Mouse (Mus musculus) intestine, embryonic 14.5 days (tissue): ENCODE results near the gene Calml4. TPM values are rescaled to one million over a fixed set of nuclear protein-coding genes. Genes with fewer than 3 reads are reported as not detected.

Source experiments
- ATAC-seq: fragments of 200-750 bp; cut with Nextera tagmentation; replicated peaks from 2 replicates; pipeline ENCODE4 v1.8.0; 2017; ENCODE audit warnings: low read depth, moderate number of reproducible peaks, moderate TSS enrichment, moderate library complexity; ENCODE audit not compliant: low FRiP score, low TSS enrichment
- DNase-seq: peaks from one replicate; pipeline ENCODE4 v3.0.0-alpha.2; 2018; ENCODE audit warnings: low spot score
- H3K27ac ChIP-seq: fragments of 300-500 bp; sonication (generic); 2 replicates; pipeline ENCODE4 v1.5.1; 2014; ENCODE audit warnings: low read depth, mild to moderate bottlenecking, control low read depth
- H3K27me3 ChIP-seq: fragments of 300-500 bp; sonication (generic); replicated peaks from 2 replicates; pipeline ENCODE4 v1.6.1; 2014; ENCODE audit warnings: low read length, control low read depth; ENCODE audit not compliant: control insufficient read depth, insufficient read depth
- H3K36me3 ChIP-seq: fragments of 300-500 bp; sonication (generic); 2 replicates; pipeline ENCODE4 v1.6.1; 2014; ENCODE audit warnings: low read length, control low read depth; ENCODE audit not compliant: control insufficient read depth, insufficient read depth
- H3K4me1 ChIP-seq: fragments of 300-500 bp; sonication (generic); replicated peaks from 2 replicates; pipeline ENCODE4 v1.6.1; 2014; ENCODE audit warnings: low read length, control low read depth, mixed read lengths; ENCODE audit not compliant: control insufficient read depth, insufficient read depth
- H3K4me2 ChIP-seq: fragments of 300-500 bp; sonication (generic); 2 replicates; pipeline ENCODE4 v1.6.1; 2014; ENCODE audit warnings: low read length
- H3K4me3 ChIP-seq: fragments of 300-500 bp; sonication (generic); 2 replicates; pipeline ENCODE4 v1.5.1; 2014; ENCODE audit warnings: low read depth, low read length, control low read depth, mixed read lengths
- H3K9ac ChIP-seq: fragments of 300-500 bp; sonication (generic); 2 replicates; pipeline ENCODE4 v1.6.1; 2014; ENCODE audit warnings: mild to moderate bottlenecking, low read length
- H3K9me3 ChIP-seq: fragments of 300-500 bp; sonication (generic); 2 replicates; pipeline ENCODE4 v1.6.1; 2016; ENCODE audit warnings: low read length, control low read depth; ENCODE audit not compliant: control insufficient read depth
- WGBS: fragments of 180-500 bp; shearing (Covaris S2); extraction: QIAGEN DNeasy Blood & Tissue Kit; methylation state at CpG from one replicate; pipeline ENCODE4 v1.1.7; 2014; 5-methylcytosine and 5-hydroxymethylcytosine counted together
- polyA plus RNA-seq: library from polyadenylated mRNA; unstranded; fragments of >200 nt; fragmentation: Nextera tagmentation; extraction: Ambion mirVana; gene quantifications from 2 replicates; pipeline ENCODE4 v1.2.1, GENCODE M21; 2014

Calml4 gene
- polyA plus RNA-seq, 1 experiment from 2014 or later, result 106 TPM

DNA sequence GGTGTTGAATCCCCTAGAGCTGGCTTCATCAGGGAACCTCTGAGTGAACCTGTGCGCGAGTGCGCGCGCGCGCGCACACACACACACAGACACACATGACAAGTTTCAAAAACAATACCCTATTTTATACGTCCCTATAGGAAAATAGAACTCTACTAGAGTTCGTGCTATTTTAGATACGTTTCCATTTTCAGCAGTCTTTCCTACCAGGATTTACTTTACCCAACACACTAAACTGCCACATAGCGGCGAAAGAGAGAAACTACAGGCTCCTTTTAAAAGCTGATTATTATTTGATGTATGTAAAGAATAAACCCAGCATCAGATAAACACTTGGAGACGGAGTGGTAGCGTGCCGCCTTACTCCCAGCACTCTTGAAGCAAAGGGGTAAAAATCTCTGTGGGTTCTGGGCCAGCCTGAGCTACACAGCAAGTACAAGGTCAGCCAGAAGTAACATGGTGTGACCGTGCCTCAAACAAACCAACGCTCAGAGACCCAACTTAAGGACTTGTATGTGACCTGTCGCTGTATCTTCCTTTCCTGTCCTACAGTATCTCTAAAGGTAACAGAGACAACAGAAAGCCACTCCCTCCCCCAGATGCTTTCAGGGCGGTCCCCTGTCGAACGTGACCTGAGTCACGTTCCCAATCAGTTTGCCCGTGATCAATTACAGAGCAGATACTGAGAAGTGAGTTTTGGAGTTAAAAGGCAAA is 29.8 kb upstream of the Calml4 start:
- Histone ChIP-seq H3K4me3 (peak overlapping the region; percentile 25), H3K4me1 (peaks cover 7% of the 10 kb centered on the region), H3K27ac (peak overlapping the region; percentile 33; the same call in 1 of the 2 replicates), H3K9me3 (no peaks in the 10 kb centered on the region), H3K36me3 (no peaks in the 10 kb centered on the region), H3K9ac (no peak overlapping the region; the same call in 1 of the 2 replicates), H3K27me3 (no peaks in the 10 kb centered on the region), H3K4me2 (peak overlapping the region; percentile 37)
- DNase-seq (peak; percentile 73), ATAC-seq (peak; percentile 3; the same call in 1 of the 2 replicates)
- 4% methylated on average over 24 of the region's 24 CpGs for WGBS

DNA sequence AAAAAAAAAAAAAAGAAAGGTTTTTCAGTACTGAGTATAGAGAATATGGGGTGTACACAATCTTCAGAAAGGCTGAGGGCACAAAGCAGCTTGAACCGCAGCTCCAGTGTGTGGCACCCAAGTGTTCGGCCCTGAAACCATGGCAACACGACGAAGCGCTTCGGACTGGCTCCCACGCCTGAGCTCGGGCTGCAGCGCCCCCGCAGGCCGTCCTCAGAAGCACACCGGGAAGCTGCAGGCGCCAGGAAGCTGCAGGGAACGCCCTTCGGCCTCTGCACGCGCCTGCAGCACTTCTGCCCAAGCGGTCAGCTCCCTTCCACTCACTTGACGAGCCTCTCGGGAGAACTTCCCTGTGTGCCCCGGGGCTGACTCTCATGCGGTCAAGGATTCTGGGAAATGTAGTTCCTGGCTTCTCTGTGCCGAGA is 29.2 kb upstream of the Calml4 start:
- peak; percentile 94 for ATAC-seq
- H3K27ac ChIP-seq, result peak overlapping the region; percentile 33; the same call in 1 of the 2 replicates
- H3K9ac ChIP-seq, result no peak overlapping the region

GRCm38 (mm10) chr9:62829877-62830276 is 28.0 kb upstream of the Calml4 start:
- no peak for ATAC-seq
- 73% methylated on average over 6 of the region's 6 CpGs for WGBS
- no peak for DNase-seq

More for the DNA sequence above, 29.2 kb upstream of the Calml4 start:
- peak overlapping the region; percentile 37 for H3K4me2 ChIP-seq
- H3K9me3 ChIP-seq, result no peaks in the 10 kb centered on the region
- H3K4me3 ChIP-seq, result peak overlapping the region; percentile 25
- peak; percentile 97 for DNase-seq
- WGBS, result under 1% methylated on average over 23 of the region's 23 CpGs
- H3K27me3 ChIP-seq, result no peaks in the 10 kb centered on the region
- H3K36me3 ChIP-seq, result no peaks in the 10 kb centered on the region
- peaks cover 7% of the 10 kb centered on the region for H3K4me1 ChIP-seq

GRCm38 (mm10) chr9:62834906-62835305 is 23.0 kb upstream of the Calml4 start:
- Histone ChIP-seq H3K27me3 (no peaks in the 10 kb centered on the region), H3K36me3 (no peaks in the 10 kb centered on the region), H3K4me1 (peaks cover 8% of the 10 kb centered on the region), H3K27ac (no peak overlapping the region), H3K4me2 (no peak overlapping the region), H3K4me3 (no peak overlapping the region), H3K9me3 (no peaks in the 10 kb centered on the region), H3K9ac (no peak overlapping the region)
- DNase-seq, result no peak
- ATAC-seq, result no peak
- WGBS, result 58% methylated on average over 5 of the region's 5 CpGs

More at GRCm38 (mm10) chr9:62829877-62830276, 28.0 kb upstream of the Calml4 start:
- Histone ChIP-seq H3K9me3 (no peaks in the 10 kb centered on the region), H3K36me3 (no peaks in the 10 kb centered on the region), H3K27me3 (no peaks in the 10 kb centered on the region), H3K9ac (no peak overlapping the region), H3K4me1 (peaks cover 7% of the 10 kb centered on the region), H3K4me3 (no peak overlapping the region), H3K27ac (no peak overlapping the region), H3K4me2 (no peak overlapping the region)

- H3K27me3 ChIP-seq, result no peaks in the 10 kb centered on the region
- H3K9me3 ChIP-seq, result no peaks in the 10 kb centered on the region
- no peak for ATAC-seq
Measured at GRCm38 (mm10) chr9:62835705-62836446, 22.0 kb upstream of the Calml4 start.

DNA sequence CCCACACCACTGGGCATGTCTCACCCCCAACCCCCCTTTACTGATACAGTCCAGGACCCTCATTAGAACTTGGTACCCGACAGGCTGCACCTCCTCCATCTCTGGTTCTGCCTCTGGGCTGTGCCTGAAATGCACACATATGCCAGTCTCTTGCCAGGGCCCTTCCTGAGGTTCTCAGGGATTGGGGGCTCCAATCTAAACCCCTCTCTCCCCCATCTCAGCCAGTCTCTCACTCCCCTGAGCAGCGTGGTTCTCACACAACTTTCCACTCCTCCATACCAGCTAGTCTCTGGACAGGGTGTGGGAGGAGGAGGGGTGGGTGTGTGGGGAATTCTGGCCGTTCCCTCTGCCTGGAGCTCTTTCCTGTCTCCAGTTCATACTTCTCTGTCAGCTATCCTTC is 20.3 kb upstream of the Calml4 start:
- Histone ChIP-seq H3K9me3 (no peaks in the 10 kb centered on the region), H3K4me3 (no peak overlapping the region), H3K27ac (peak overlapping the region; percentile 45; the same call in 1 of the 2 replicates), H3K4me2 (peak overlapping the region; percentile 92; the same call in 1 of the 2 replicates), H3K9ac (no peak overlapping the region), H3K4me1 (peaks cover 13% of the 10 kb centered on the region), H3K27me3 (no peaks in the 10 kb centered on the region), H3K36me3 (0 out of 2 replicates have a peak, but pooled peaks cover 3% of the 10 kb centered on the region)
- WGBS, result 24% methylated on average over 3 of the region's 3 CpGs
- ATAC-seq (no peak), DNase-seq (no peak)

More at GRCm38 (mm10) chr9:62835705-62836446, 22.0 kb upstream of the Calml4 start:
- Histone ChIP-seq H3K4me2 (no peak overlapping the region), H3K27ac (no peak overlapping the region), H3K4me1 (peaks cover 13% of the 10 kb centered on the region), H3K4me3 (no peak overlapping the region), H3K36me3 (no peaks in the 10 kb centered on the region), H3K9ac (no peak overlapping the region)
- DNase-seq, result no peak
- WGBS, result 58% methylated on average over 4 of the region's 4 CpGs

- no peaks in the 10 kb centered on the region for H3K27me3 ChIP-seq
- H3K4me1 ChIP-seq, result peaks cover 13% of the 10 kb centered on the region
- 0 out of 2 replicates have a peak, but pooled peaks cover 3% of the 10 kb centered on the region for H3K36me3 ChIP-seq
- ATAC-seq, result no peak
- H3K9me3 ChIP-seq, result no peaks in the 10 kb centered on the region
- peak overlapping the region; percentile 71 for H3K4me3 ChIP-seq
- no peak for DNase-seq
- WGBS, result 16% methylated on average over 8 of the region's 8 CpGs
- H3K9ac ChIP-seq, result no peak overlapping the region
- H3K27ac ChIP-seq, result peak overlapping the region; percentile 45; the same call in 1 of the 2 replicates
- peak overlapping the region; percentile 92 for H3K4me2 ChIP-seq
Measured at GRCm38 (mm10) chr9:62838146-62838505, 19.8 kb upstream of the Calml4 start.

GRCm38 (mm10) chr9:62838506-62839171 is 19.2 kb upstream of the Calml4 start, which contains the start of gene Cln6:
Gene Cln6, plus strand, starts transcription at chr9:62838785.
- no peaks in the 10 kb centered on the region for H3K27me3 ChIP-seq

More at GRCm38 (mm10) chr9:62838506-62839171, 19.2 kb upstream of the Calml4 start, which contains the start of gene Cln6:
- peak within 1 kb of the TSS; percentile 71 for H3K4me3 ChIP-seq
- H3K9me3 ChIP-seq, result no peaks in the 10 kb centered on the region
- DNase-seq (peak; percentile 86), ATAC-seq (peak; percentile 84)
- 0 out of 2 replicates have a peak, but pooled peaks cover 3% of the 10 kb centered on the region for H3K36me3 ChIP-seq
- H3K9ac ChIP-seq, result peak within 1 kb of the TSS; percentile 83
- H3K27ac ChIP-seq, result peak within 1 kb of the TSS; percentile 89
- peaks cover 13% of the 10 kb centered on the region for H3K4me1 ChIP-seq
- H3K4me2 ChIP-seq, result peak within 1 kb of the TSS; percentile 92
- under 1% methylated on average over 47 of the region's 48 CpGs for WGBS
